Mouse (Mus musculus): Measurements from ENCODE around the gene Gm38431. TPM values are rescaled to one million over a fixed set of nuclear protein-coding genes. Genes with fewer than 3 reads are reported as not detected.

Gene Gm38431
- polyA plus RNA-seq, 1 experiment from 2014 or later: 2.0 TPM

GRCm38 (mm10) chr9:21095958-21096357 is 4.2 kb upstream of the Gm38431 start:
- Histone ChIP-seq H3K36me3 (ENCODE audit: control insufficient read depth, insufficient read depth, low read length) (no peaks in the 10 kb centered on the region), H3K9ac (ENCODE audit: low read depth, low read length) (no peak overlapping the region), H3K27me3 (ENCODE audit: control insufficient read depth, insufficient read depth, low read length) (no peaks in the 10 kb centered on the region), H3K4me3 (ENCODE audit: low read depth, low read length) (no peak overlapping the region), H3K9me3 (ENCODE audit: control insufficient read depth, low read length) (no peaks in the 10 kb centered on the region), H3K4me2 (replicated peaks; ENCODE audit: low read depth, low read length) (no peak overlapping the region), H3K27ac (ENCODE audit: low read depth, low read length) (no peak overlapping the region), H3K4me1 (replicated peaks; ENCODE audit: control insufficient read depth, insufficient read depth, low read length) (no peaks in the 10 kb centered on the region; the same call in 1 of the 2 replicates)
- no peak for DNase-seq (ENCODE audit: low spot score)
- WGBS: 91% methylated on average over 4 of the region's 4 CpGs
- no peak for ATAC-seq (ENCODE audit: low FRiP score)

- 96% methylated on average over 9 of the region's 9 CpGs for WGBS
- Histone ChIP-seq H3K27ac (ENCODE audit: low read depth, low read length) (no peak overlapping the region), H3K36me3 (ENCODE audit: control insufficient read depth, insufficient read depth, low read length) (no peaks in the 10 kb centered on the region), H3K9ac (ENCODE audit: low read depth, low read length) (no peak overlapping the region), H3K4me2 (replicated peaks; ENCODE audit: low read depth, low read length) (no peak overlapping the region), H3K4me3 (ENCODE audit: low read depth, low read length) (no peak overlapping the region), H3K4me1 (replicated peaks; ENCODE audit: control insufficient read depth, insufficient read depth, low read length) (peaks cover 5% of the 10 kb centered on the region; the same call in 1 of the 2 replicates), H3K27me3 (ENCODE audit: control insufficient read depth, insufficient read depth, low read length) (no peaks in the 10 kb centered on the region), H3K9me3 (ENCODE audit: control insufficient read depth, low read length) (no peaks in the 10 kb centered on the region)
- DNase-seq (ENCODE audit: low spot score): no peak
- ATAC-seq (ENCODE audit: low FRiP score): no peak
Observed at GRCm38 (mm10) chr9:21093423-21093822, 1.6 kb upstream of the Gm38431 start.

GRCm38 (mm10) chr9:21090972-21091706 is 658 bp downstream of the Gm38431 start:
- WGBS: 4% methylated on average over 24 of the region's 24 CpGs
- peaks cover 2% of the 10 kb centered on the region; the same call in 1 of the 2 replicates for H3K36me3 ChIP-seq (ENCODE audit: control insufficient read depth, insufficient read depth, low read length)
- no peaks in the 10 kb centered on the region for H3K9me3 ChIP-seq (ENCODE audit: control insufficient read depth, low read length)
- DNase-seq (ENCODE audit: low spot score) (no peak), ATAC-seq (ENCODE audit: low FRiP score) (no peak; the same call in 1 of the 2 replicates)
- H3K4me3 ChIP-seq (ENCODE audit: low read depth, low read length): peak overlapping the region; percentile 70
- H3K4me1 ChIP-seq (replicated peaks; ENCODE audit: control insufficient read depth, insufficient read depth, low read length): peaks cover 5% of the 10 kb centered on the region; the same call in 1 of the 2 replicates
- H3K9ac ChIP-seq (ENCODE audit: low read depth, low read length): peak overlapping the region; percentile 83
- peak overlapping the region; percentile 86 for H3K27ac ChIP-seq (ENCODE audit: low read depth, low read length)
- peak overlapping the region; percentile 73 for H3K4me2 ChIP-seq (replicated peaks; ENCODE audit: low read depth, low read length)
- no peaks in the 10 kb centered on the region for H3K27me3 ChIP-seq (ENCODE audit: control insufficient read depth, insufficient read depth, low read length)

- H3K4me3 ChIP-seq (ENCODE audit: low read depth, low read length): peak overlapping the region; percentile 70
- peak overlapping the region; percentile 73 for H3K4me2 ChIP-seq (replicated peaks; ENCODE audit: low read depth, low read length)
- no peaks in the 10 kb centered on the region for H3K9me3 ChIP-seq (ENCODE audit: control insufficient read depth, low read length)
- no peaks in the 10 kb centered on the region for H3K27me3 ChIP-seq (ENCODE audit: control insufficient read depth, insufficient read depth, low read length)
- H3K36me3 ChIP-seq (ENCODE audit: control insufficient read depth, insufficient read depth, low read length): peaks cover 2% of the 10 kb centered on the region; the same call in 1 of the 2 replicates
- WGBS: 91% methylated on average over 1 of the region's 1 CpGs
- no peak overlapping the region for H3K27ac ChIP-seq (ENCODE audit: low read depth, low read length)
- peak overlapping the region; percentile 83 for H3K9ac ChIP-seq (ENCODE audit: low read depth, low read length)
- ATAC-seq (ENCODE audit: low FRiP score) (no peak), DNase-seq (ENCODE audit: low spot score) (no peak)
- peaks cover 5% of the 10 kb centered on the region; the same call in 1 of the 2 replicates for H3K4me1 ChIP-seq (replicated peaks; ENCODE audit: control insufficient read depth, insufficient read depth, low read length)
Observed at GRCm38 (mm10) chr9:21090537-21090936, 1.3 kb downstream of the Gm38431 start.

- H3K9me3 ChIP-seq (ENCODE audit: control insufficient read depth, low read length): no peaks in the 10 kb centered on the region
- WGBS: 95% methylated on average over 3 of the region's 3 CpGs
- no peak overlapping the region for H3K4me2 ChIP-seq (replicated peaks; ENCODE audit: low read depth, low read length)
- no peaks in the 10 kb centered on the region for H3K4me1 ChIP-seq (replicated peaks; ENCODE audit: control insufficient read depth, insufficient read depth, low read length)
- H3K36me3 ChIP-seq (ENCODE audit: control insufficient read depth, insufficient read depth, low read length): peaks cover 22% of the 10 kb centered on the region
- no peaks in the 10 kb centered on the region for H3K27me3 ChIP-seq (ENCODE audit: control insufficient read depth, insufficient read depth, low read length)
- ATAC-seq (ENCODE audit: low FRiP score) (no peak), DNase-seq (ENCODE audit: low spot score) (no peak)
- H3K4me3 ChIP-seq (ENCODE audit: low read depth, low read length): no peak overlapping the region
- no peak overlapping the region for H3K27ac ChIP-seq (ENCODE audit: low read depth, low read length)
- H3K9ac ChIP-seq (ENCODE audit: low read depth, low read length): no peak overlapping the region
Observed at GRCm38 (mm10) chr9:21083324-21083723, 8.5 kb downstream of the Gm38431 start.

- 91% methylated on average over 9 of the region's 9 CpGs for WGBS
- H3K27me3 ChIP-seq (ENCODE audit: control insufficient read depth, insufficient read depth, low read length): no peaks in the 10 kb centered on the region
- H3K4me3 ChIP-seq (ENCODE audit: low read depth, low read length): no peak overlapping the region
- H3K9ac ChIP-seq (ENCODE audit: low read depth, low read length): no peak overlapping the region
- H3K27ac ChIP-seq (ENCODE audit: low read depth, low read length): no peak overlapping the region
- H3K4me1 ChIP-seq (replicated peaks; ENCODE audit: control insufficient read depth, insufficient read depth, low read length): no peaks in the 10 kb centered on the region
- H3K9me3 ChIP-seq (ENCODE audit: control insufficient read depth, low read length): no peaks in the 10 kb centered on the region
- H3K36me3 ChIP-seq (ENCODE audit: control insufficient read depth, insufficient read depth, low read length): peaks cover 26% of the 10 kb centered on the region
- ATAC-seq (ENCODE audit: low FRiP score) (no peak), DNase-seq (ENCODE audit: low spot score) (no peak)
- no peak overlapping the region for H3K4me2 ChIP-seq (replicated peaks; ENCODE audit: low read depth, low read length)
Observed at GRCm38 (mm10) chr9:21081127-21081526, 10.7 kb downstream of the Gm38431 start.

GRCm38 (mm10) chr9:21075625-21076024 is 16.2 kb downstream of the Gm38431 start:
- peaks cover 26% of the 10 kb centered on the region for H3K36me3 ChIP-seq (ENCODE audit: control insufficient read depth, insufficient read depth, low read length)
- no peak overlapping the region for H3K4me2 ChIP-seq (replicated peaks; ENCODE audit: low read depth, low read length)
- ATAC-seq (ENCODE audit: low FRiP score): no peak
- 86% methylated on average over 3 of the region's 3 CpGs for WGBS
- no peaks in the 10 kb centered on the region for H3K4me1 ChIP-seq (replicated peaks; ENCODE audit: control insufficient read depth, insufficient read depth, low read length)
- no peak overlapping the region for H3K27ac ChIP-seq (ENCODE audit: low read depth, low read length)
- H3K4me3 ChIP-seq (ENCODE audit: low read depth, low read length): no peak overlapping the region
- H3K9ac ChIP-seq (ENCODE audit: low read depth, low read length): no peak overlapping the region
- H3K9me3 ChIP-seq (ENCODE audit: control insufficient read depth, low read length): no peaks in the 10 kb centered on the region
- no peak for DNase-seq (ENCODE audit: low spot score)
- H3K27me3 ChIP-seq (ENCODE audit: control insufficient read depth, insufficient read depth, low read length): no peaks in the 10 kb centered on the region

GRCm38 (mm10) chr9:21074173-21074572 is 17.6 kb downstream of the Gm38431 start:
- H3K4me1 ChIP-seq (replicated peaks; ENCODE audit: control insufficient read depth, insufficient read depth, low read length): no peaks in the 10 kb centered on the region
- no peak overlapping the region for H3K9ac ChIP-seq (ENCODE audit: low read depth, low read length)
- DNase-seq (ENCODE audit: low spot score) (no peak), ATAC-seq (ENCODE audit: low FRiP score) (no peak)
- no peak overlapping the region for H3K27ac ChIP-seq (ENCODE audit: low read depth, low read length)
- no peaks in the 10 kb centered on the region for H3K9me3 ChIP-seq (ENCODE audit: control insufficient read depth, low read length)
- H3K4me2 ChIP-seq (replicated peaks; ENCODE audit: low read depth, low read length): no peak overlapping the region
- WGBS: 84% methylated on average over 1 of the region's 1 CpGs
- peaks cover 18% of the 10 kb centered on the region for H3K36me3 ChIP-seq (ENCODE audit: control insufficient read depth, insufficient read depth, low read length)
- H3K27me3 ChIP-seq (ENCODE audit: control insufficient read depth, insufficient read depth, low read length): no peaks in the 10 kb centered on the region
- no peak overlapping the region for H3K4me3 ChIP-seq (ENCODE audit: low read depth, low read length)
